Mouse (Mus musculus) E14TG2a.4 (cell line): ENCODE measurements around the gene Slc39a11.

ENCODE experiments used
- CTCF ChIP-seq: conservative IDR thresholded peaks from 2 replicates; pipeline ENCODE4 v1.5.1; 2014; ENCODE audit warnings: low read length
- NANOG ChIP-seq: IDR thresholded peaks from 2 replicates; pipeline ENCODE4 v1.6.1; 2014; ENCODE audit warnings: borderline replicate concordance, low read length, mixed read lengths

GRCm38 (mm10) chr11:113510249-113510648, 139.6 kb downstream of the Slc39a11 start:
- TF ChIP-seq CTCF (no peak), NANOG (no peak)
